Mouse (Mus musculus): ENCODE data around the gene Pcgf5.

Gene Pcgf5

GRCm38 (mm10) chr19:36348161-36348800 is at the start of gene Pcgf5:
Gene Pcgf5, plus strand, starts transcription at chr19:36348309.
- peak; percentile 83 for DNase-seq (ENCODE audit: low read depth, low spot score)

DNA sequence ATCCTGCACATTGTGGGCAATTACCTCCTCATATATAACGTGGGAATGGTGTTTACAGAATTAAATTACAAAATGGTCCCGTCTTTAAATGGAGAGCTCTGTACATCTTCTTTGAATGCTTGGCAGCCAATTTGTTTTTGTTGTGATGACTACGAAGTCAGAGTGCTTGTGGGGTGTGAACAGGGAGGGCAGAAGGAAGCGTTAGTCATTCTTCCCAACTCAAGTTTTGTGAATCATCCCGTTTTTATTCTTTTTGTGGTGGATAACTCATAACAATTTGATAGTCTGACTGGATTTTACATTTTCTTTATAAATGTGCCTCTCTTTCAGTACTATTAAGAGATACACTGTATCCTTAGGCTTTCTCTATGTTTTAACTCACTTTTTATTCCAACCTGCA is 42.6 kb upstream of the Pcgf5 start:
- peak; percentile 36 for DNase-seq (ENCODE audit: low read depth, low spot score)

- peak; percentile 74 for DNase-seq (ENCODE audit: low read depth, low spot score)
These were observed 34.1 kb upstream of the Pcgf5 start for GRCm38 (mm10) chr19:36314010-36314409.

DNA sequence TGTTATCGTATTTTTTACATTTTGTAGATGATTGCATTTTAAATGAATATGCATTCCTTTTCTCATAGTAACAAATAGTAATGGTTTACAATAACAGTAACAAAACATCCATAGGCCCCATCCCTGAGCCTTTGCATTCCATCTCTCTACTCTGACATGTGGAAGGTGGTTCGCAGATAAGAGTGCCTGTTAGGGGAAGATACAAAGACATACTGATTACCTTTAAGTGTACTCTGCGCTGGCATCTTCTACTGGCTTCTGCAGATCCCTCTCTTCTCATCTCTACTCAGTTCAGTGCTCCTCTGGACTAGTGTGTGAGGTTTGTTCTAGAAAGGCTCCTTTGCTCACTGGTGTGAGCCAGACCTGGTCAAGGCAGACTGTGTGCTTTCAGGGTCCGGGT is 28.4 kb upstream of the Pcgf5 start:
- DNase-seq (ENCODE audit: low read depth, low spot score) = no peak

DNA sequence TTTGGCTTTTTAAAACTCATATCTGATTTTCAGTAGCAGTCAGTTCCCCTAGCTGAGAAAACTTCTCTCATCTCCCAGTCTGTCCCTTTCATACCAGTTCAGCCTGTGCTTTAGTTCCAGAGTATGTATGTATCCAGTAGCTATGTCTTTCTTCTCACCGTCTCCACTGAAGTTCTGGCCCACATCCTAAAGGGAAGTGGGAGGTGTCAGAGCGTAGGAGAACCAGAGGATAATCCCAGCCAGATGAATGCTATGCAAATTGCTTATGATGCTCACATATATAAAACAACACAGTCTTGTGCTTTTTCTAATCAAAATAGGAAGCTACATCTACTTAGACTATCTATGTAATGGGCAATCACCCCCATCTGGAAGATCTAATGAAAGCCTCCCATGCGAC is 27.0 kb upstream of the Pcgf5 start:
- DNase-seq (ENCODE audit: low read depth, low spot score) = peak; percentile 82

DNA sequence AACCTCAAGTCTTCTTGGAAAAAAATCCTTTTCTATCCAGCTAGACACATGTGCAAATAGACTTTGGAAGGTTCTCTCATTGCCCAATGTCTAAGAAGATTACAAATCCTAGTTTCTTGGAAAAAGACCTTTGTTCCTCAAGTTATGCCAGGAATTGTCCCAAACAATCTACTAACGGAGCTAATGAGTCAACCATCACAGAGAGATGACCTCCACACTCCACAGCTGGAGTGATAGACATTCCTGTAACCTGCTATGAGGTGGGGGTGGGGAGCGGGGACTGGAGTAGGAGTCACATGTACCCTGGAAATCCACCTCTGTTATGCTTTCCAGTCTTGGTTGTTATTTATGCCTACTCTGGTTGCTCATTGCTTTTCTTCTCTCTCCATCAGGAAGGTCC is 24.8 kb upstream of the Pcgf5 start:
- no peak for DNase-seq (ENCODE audit: low read depth, low spot score)

GRCm38 (mm10) chr19:36328678-36329077 is 19.4 kb upstream of the Pcgf5 start:
- DNase-seq (ENCODE audit: low read depth, low spot score) = no peak

- peak; percentile 56 for DNase-seq (ENCODE audit: low read depth, low spot score)
These were observed 733 bp upstream of the Pcgf5 start for GRCm38 (mm10) chr19:36347376-36347775.

DNA sequence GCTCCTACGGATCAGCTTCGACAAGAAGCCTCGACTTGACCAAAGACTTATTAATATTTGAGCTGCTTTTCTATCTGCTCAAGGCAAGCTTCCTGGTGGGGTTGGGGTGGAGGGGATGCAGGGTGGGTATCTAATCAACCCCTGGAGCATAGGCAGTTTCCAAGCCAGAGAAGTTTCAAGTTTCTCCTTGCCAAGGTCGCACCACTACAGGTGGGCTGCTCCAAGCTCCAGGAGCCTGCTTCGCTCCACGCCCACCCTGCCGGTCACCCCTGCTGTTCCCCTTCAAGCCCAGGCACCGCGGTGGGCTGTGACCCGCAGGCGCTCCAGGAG is 313 bp upstream of the Pcgf5 start:
- DNase-seq (ENCODE audit: low read depth, low spot score) = no peak

- peak; percentile 89 for DNase-seq (ENCODE audit: low read depth, low spot score)
These were observed 835 bp downstream of the Pcgf5 start for GRCm38 (mm10) chr19:36348801-36349486.

GRCm38 (mm10) chr19:36349487-36349955 is 1.4 kb downstream of the Pcgf5 start:
- DNase-seq (ENCODE audit: low read depth, low spot score) = no peak

DNA sequence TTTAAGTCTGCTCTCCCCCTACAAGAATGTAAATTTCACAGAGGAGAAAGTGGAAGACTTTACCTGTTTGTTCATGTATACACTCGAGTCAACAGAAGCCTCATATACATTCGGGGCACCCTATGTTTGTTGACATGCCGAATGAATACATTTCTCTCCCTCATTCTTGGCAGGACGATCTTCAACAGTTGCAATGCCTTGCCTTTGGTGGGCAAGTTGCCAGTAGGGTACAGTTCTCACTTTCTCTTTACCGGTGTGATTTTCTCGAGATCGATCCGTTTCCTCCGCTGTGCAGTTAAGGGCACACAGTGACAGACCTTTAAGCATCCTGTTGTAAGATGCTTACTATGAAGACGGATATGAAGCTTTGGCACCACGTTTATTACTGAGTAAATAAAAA is 2.1 kb downstream of the Pcgf5 start:
- peak; percentile 11 for DNase-seq (ENCODE audit: low read depth, low spot score)

DNA sequence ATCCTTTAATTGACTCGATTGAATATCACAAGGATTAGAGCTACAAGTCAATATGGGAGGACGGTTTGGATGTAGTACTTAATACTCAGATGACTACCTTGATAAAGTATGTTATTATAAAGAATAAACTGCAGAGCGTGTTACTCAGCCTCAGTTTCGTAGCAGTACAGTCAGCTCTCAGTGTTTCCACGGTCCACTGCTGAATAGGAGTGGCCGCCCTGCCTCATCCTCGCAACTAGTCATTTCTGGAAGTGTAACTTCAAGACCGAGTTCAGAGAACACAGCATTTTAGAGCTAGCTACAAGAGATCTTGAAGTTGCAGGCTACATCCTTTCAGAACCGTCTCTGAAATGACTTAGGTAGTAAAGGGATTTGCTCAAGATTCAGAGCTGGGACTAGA is 2.8 kb downstream of the Pcgf5 start:
- no peak for DNase-seq (ENCODE audit: low read depth, low spot score)

- no peak for DNase-seq (ENCODE audit: low read depth, low spot score)
These were observed 14.4 kb downstream of the Pcgf5 start for GRCm38 (mm10) chr19:36362541-36362940.

- peak; percentile 31 for DNase-seq (ENCODE audit: low read depth, low spot score)
These were observed 16.6 kb downstream of the Pcgf5 start for GRCm38 (mm10) chr19:36364757-36365156.

DNA sequence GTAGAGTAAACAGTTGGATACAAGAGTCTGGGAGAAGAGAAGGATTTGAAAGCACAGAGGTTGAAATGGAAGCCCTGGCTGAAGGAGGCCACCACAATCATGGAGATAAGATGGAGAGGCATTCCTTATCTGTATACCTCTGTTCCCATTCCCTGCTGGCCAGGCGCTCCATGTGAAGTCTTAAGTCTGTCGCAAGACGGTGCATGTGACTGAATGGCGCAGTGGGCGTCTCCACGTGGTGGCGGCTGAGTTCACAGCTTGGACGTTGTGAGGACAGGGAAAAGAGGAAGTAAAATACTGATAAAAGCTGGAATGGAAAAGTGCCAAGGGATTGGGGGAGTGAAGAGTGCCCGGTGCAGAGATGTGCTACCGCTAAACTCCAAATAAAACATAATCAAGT is 23.4 kb downstream of the Pcgf5 start:
- no peak for DNase-seq (ENCODE audit: low read depth, low spot score)

DNA sequence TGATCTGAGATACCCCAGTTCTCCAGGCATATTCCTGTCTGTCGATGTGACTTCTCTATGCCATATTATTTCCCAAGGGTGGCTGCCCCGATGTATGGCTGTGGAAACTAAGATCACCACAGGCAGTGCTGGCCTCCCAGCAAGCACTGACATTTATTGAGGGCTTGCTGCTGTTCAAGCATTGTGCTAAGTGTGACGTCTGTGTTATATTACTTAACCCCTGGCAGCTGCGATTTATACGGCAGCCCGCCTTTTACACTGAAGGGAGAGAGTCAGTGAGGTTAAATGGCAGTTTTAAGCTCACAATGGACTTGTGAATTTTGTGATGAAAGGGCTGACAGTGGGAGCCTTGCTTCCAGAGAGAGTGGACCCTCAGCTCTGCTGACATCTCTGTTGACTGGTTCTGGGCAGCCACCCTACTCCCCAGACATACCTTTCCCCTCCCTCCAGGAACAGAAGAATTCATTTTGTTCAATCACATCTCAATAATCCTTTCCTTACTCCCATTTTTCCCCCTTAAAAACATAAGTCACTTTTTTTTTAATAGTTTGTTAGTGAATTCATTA is 25.0 kb downstream of the Pcgf5 start:
- no peak for DNase-seq (ENCODE audit: low read depth, low spot score)

DNA sequence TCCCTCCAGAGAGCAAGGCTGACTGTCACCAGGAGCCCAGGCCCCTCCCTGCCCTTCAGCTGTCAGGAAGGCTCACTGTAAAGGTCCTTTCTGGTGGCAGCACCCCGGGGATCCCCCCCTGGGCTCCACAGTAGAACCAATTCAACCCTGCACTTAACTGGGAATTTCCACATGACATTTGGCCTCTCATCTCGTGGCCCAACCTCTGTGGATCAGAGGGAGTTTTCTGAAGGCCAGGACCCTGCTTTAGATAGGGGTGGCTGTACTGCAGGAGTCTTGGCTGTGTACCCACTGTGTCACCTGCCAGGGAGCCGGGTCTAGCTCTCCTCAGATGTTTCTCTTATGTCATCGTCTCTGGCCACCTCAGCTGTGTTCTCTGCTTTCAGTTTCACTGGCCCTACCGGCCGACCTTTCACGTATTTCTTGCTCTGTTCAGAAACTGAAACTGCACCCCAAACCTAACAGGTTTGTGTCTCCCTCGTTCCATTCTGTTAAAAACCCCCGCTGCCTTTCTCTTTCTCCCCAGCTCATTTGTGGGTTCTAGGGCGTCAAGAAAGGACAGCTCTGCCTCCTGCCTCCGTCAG is 27.2 kb downstream of the Pcgf5 start:
- DNase-seq (ENCODE audit: low read depth, low spot score) = no peak

- peak; percentile 8 for DNase-seq (ENCODE audit: low read depth, low spot score)
These were observed 29.6 kb downstream of the Pcgf5 start for GRCm38 (mm10) chr19:36377729-36378128.

GRCm38 (mm10) chr19:36378511-36379232 is 30.6 kb downstream of the Pcgf5 start:
- DNase-seq (ENCODE audit: low read depth, low spot score) = no peak

DNA sequence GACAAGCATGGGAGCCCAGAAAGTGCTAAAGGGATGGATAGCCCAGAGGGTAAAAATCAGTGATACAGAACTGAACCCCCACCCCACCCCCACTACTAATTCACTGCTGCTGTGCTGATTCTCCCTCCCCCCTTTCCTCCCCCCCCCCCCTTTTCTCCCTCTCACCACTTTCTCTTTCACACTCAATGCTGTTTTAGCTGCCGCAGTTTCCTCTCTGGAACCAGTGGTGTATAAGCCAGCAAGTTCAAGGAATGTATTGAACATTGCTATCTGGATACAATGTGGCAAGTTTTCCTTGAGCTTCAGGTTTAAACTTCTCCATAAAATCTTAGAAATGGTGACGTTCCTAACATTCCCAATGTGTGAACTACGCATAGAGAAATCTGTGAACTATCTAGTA is 34.8 kb downstream of the Pcgf5 start:
- DNase-seq (ENCODE audit: low read depth, low spot score) = no peak

- DNase-seq (ENCODE audit: low read depth, low spot score) = peak; percentile 10
These were observed 35.9 kb downstream of the Pcgf5 start for GRCm38 (mm10) chr19:36383977-36384376.
